Mouse (Mus musculus) forebrain, embryonic 13.5 days (tissue): ENCODE data around the gene Slc4a8. TPM values are rescaled to one million over a fixed set of nuclear protein-coding genes. Genes with fewer than 3 reads are reported as not detected.

Experiments
- polyA plus RNA-seq: library from polyadenylated mRNA; unstranded; fragments of >200 nt; fragmentation: Nextera tagmentation; extraction: Ambion mirVana; gene quantifications from 2 replicates; pipeline ENCODE4 v1.2.1, GENCODE M21; 2015

The Slc4a8 gene
- polyA plus RNA-seq, 1 experiment from 2014 or later: 17.1 TPM

Other genes with a start within 250 kb of the Slc4a8 start
- 35.2 and 38.3 TPM in 2 replicates for gene Tfcp2, start 209.7 kb upstream of the Slc4a8 start, polyA plus RNA-seq
- gene Pou6f1, start 161.8 kb upstream of the Slc4a8 start, polyA plus RNA-seq: 36.4 and 37.5 TPM in 2 replicates
- 190 and 192 TPM in 2 replicates for gene Dazap2, start 146.4 kb upstream of the Slc4a8 start, polyA plus RNA-seq
- 1.7 and 2.1 TPM in 2 replicates for gene Smagp, start 124.8 kb upstream of the Slc4a8 start, polyA plus RNA-seq
- 1.3 and 1.7 TPM in 2 replicates for gene Bin2, start 92.2 kb upstream of the Slc4a8 start, polyA plus RNA-seq
- 0.23 and 1.2 TPM in 2 replicates for gene Cela1, start 73.8 kb upstream of the Slc4a8 start, polyA plus RNA-seq
- 0.06 and 0.10 TPM in 2 replicates for gene Galnt6, start 32.4 kb upstream of the Slc4a8 start, polyA plus RNA-seq
- gene Scn8a, start 108.1 kb downstream of the Slc4a8 start, polyA plus RNA-seq: 13.3 and 17.1 TPM in 2 replicates